Mouse (Mus musculus) heart, embryonic 15.5 days (tissue): ENCODE results near the gene Ube2g2. TPM values are rescaled to one million over a fixed set of nuclear protein-coding genes. Genes with fewer than 3 reads are reported as not detected.

Experiments
- ATAC-seq: fragments of 200-750 bp; cut with Nextera tagmentation; replicated peaks from 2 replicates; pipeline ENCODE4 v1.8.0; 2017; ENCODE audit warnings: low read depth, moderate TSS enrichment; ENCODE audit not compliant: insufficient number of reproducible peaks, insufficient read depth, low FRiP score
- H3K27ac ChIP-seq: fragments of 300-500 bp; sonication (generic); 2 replicates; pipeline ENCODE4 v1.5.1; 2015; ENCODE audit warnings: mild to moderate bottlenecking, inconsistent platforms
- H3K27me3 ChIP-seq: fragments of 300-500 bp; sonication (generic); 2 replicates; pipeline ENCODE4 v1.6.1; 2015; ENCODE audit warnings: inconsistent platforms
- H3K36me3 ChIP-seq: fragments of 300-500 bp; sonication (generic); 2 replicates; pipeline ENCODE4 v1.6.1; 2015; ENCODE audit warnings: mild to moderate bottlenecking, inconsistent platforms
- H3K4me1 ChIP-seq: fragments of 300-500 bp; sonication (generic); replicated peaks from 2 replicates; pipeline ENCODE4 v1.6.1; 2015; ENCODE audit warnings: inconsistent platforms
- H3K4me2 ChIP-seq: fragments of 300-500 bp; sonication (generic); 2 replicates; pipeline ENCODE4 v1.6.1; 2015; ENCODE audit warnings: inconsistent platforms, mild to moderate bottlenecking, moderate library complexity
- H3K4me3 ChIP-seq: fragments of 300-500 bp; sonication (generic); 2 replicates; pipeline ENCODE4 v1.5.1; 2015; ENCODE audit warnings: mild to moderate bottlenecking, inconsistent platforms
- H3K9ac ChIP-seq: fragments of 300-500 bp; sonication (generic); 2 replicates; pipeline ENCODE4 v1.6.1; 2015; ENCODE audit warnings: mild to moderate bottlenecking, inconsistent platforms
- H3K9me3 ChIP-seq: fragments of 300-500 bp; sonication (generic); replicated peaks from 2 replicates; pipeline ENCODE4 v1.6.1; 2016; ENCODE audit warnings: inconsistent platforms
- WGBS: fragments of 180-500 bp; shearing (Covaris S2); methylation state at CpG from one replicate; pipeline ENCODE4 v1.1.7; 2015; ENCODE audit warnings: mixed read lengths; 5-methylcytosine and 5-hydroxymethylcytosine counted together
- polyA plus RNA-seq: library from polyadenylated mRNA; unstranded; fragments of >200 nt; fragmentation: Nextera tagmentation; extraction: Ambion mirVana; gene quantifications from 2 replicates; pipeline ENCODE4 v1.2.1, GENCODE M21; 2015

Ube2g2 gene
- polyA plus RNA-seq, 1 experiment from 2014 or later, result 66.3 TPM

GRCm38 (mm10) chr10:77606855-77607254, 15.2 kb upstream of the Ube2g2 start:
- H3K9ac ChIP-seq, result peak overlapping the region; percentile 72
- ATAC-seq, result no peak

GRCm38 (mm10) chr10:77607441-77607840, 14.6 kb upstream of the Ube2g2 start:
- no peaks in the 10 kb centered on the region for H3K27me3 ChIP-seq
- no peak for ATAC-seq
- peak overlapping the region; percentile 98; the same call in 1 of the 2 replicates for H3K27ac ChIP-seq
- H3K9ac ChIP-seq, result no peak overlapping the region
- H3K4me1 ChIP-seq, result peaks cover 30% of the 10 kb centered on the region
- 63% methylated on average over 5 of the region's 5 CpGs for WGBS
- peak overlapping the region; percentile 72 for H3K4me3 ChIP-seq
- peaks cover 27% of the 10 kb centered on the region for H3K36me3 ChIP-seq
- H3K4me2 ChIP-seq, result peak overlapping the region; percentile 83
- no peaks in the 10 kb centered on the region for H3K9me3 ChIP-seq

More at GRCm38 (mm10) chr10:77606855-77607254, 15.2 kb upstream of the Ube2g2 start:
- H3K9me3 ChIP-seq, result no peaks in the 10 kb centered on the region
- peak overlapping the region; percentile 83 for H3K4me2 ChIP-seq
- H3K4me3 ChIP-seq, result peak overlapping the region; percentile 72
- WGBS, result 30% methylated on average over 7 of the region's 7 CpGs
- peak overlapping the region; percentile 98 for H3K27ac ChIP-seq
- H3K36me3 ChIP-seq, result peaks cover 23% of the 10 kb centered on the region; the same call in 1 of the 2 replicates
- no peaks in the 10 kb centered on the region for H3K27me3 ChIP-seq
- peaks cover 30% of the 10 kb centered on the region for H3K4me1 ChIP-seq

GRCm38 (mm10) chr10:77608589-77608988, 13.5 kb upstream of the Ube2g2 start:
- Histone ChIP-seq H3K4me1 (peaks cover 36% of the 10 kb centered on the region), H3K9ac (no peak overlapping the region), H3K9me3 (no peaks in the 10 kb centered on the region), H3K4me3 (no peak overlapping the region), H3K4me2 (no peak overlapping the region), H3K27me3 (no peaks in the 10 kb centered on the region), H3K27ac (no peak overlapping the region), H3K36me3 (peaks cover 30% of the 10 kb centered on the region)
- WGBS, result 90% methylated on average over 8 of the region's 8 CpGs
- ATAC-seq, result no peak

- H3K9me3 ChIP-seq, result no peaks in the 10 kb centered on the region
- no peak overlapping the region for H3K4me2 ChIP-seq
- H3K4me1 ChIP-seq, result peaks cover 29% of the 10 kb centered on the region
- WGBS, result 82% methylated on average over 8 of the region's 8 CpGs
- H3K27ac ChIP-seq, result no peak overlapping the region
- no peak overlapping the region for H3K4me3 ChIP-seq
- ATAC-seq, result no peak
- H3K9ac ChIP-seq, result no peak overlapping the region
- H3K27me3 ChIP-seq, result no peaks in the 10 kb centered on the region
- H3K36me3 ChIP-seq, result peaks cover 43% of the 10 kb centered on the region
Measured at GRCm38 (mm10) chr10:77610221-77610961, 11.7 kb upstream of the Ube2g2 start.

- Histone ChIP-seq H3K27ac (peak overlapping the region; percentile 80), H3K4me2 (no peak overlapping the region), H3K9ac (no peak overlapping the region), H3K4me1 (peaks cover 11% of the 10 kb centered on the region), H3K4me3 (no peak overlapping the region), H3K36me3 (peaks cover 70% of the 10 kb centered on the region), H3K27me3 (no peaks in the 10 kb centered on the region), H3K9me3 (no peaks in the 10 kb centered on the region)
- 64% methylated on average over 3 of the region's 3 CpGs for WGBS
- ATAC-seq, result peak; percentile 79
Measured at GRCm38 (mm10) chr10:77613409-77613808, 8.7 kb upstream of the Ube2g2 start.

- no peaks in the 10 kb centered on the region for H3K9me3 ChIP-seq
Measured at GRCm38 (mm10) chr10:77615647-77616046, 6.4 kb upstream of the Ube2g2 start.

GRCm38 (mm10) chr10:77616166-77616565, 5.9 kb upstream of the Ube2g2 start:
- no peak overlapping the region for H3K4me3 ChIP-seq
- WGBS, result 92% methylated on average over 9 of the region's 9 CpGs

More at GRCm38 (mm10) chr10:77615647-77616046, 6.4 kb upstream of the Ube2g2 start:
- no peak overlapping the region for H3K4me2 ChIP-seq
- H3K27ac ChIP-seq, result no peak overlapping the region
- ATAC-seq, result no peak
- no peak overlapping the region for H3K4me3 ChIP-seq
- H3K9ac ChIP-seq, result no peak overlapping the region
- no peaks in the 10 kb centered on the region for H3K27me3 ChIP-seq
- H3K4me1 ChIP-seq, result peaks cover 7% of the 10 kb centered on the region
- WGBS, result 86% methylated on average over 8 of the region's 8 CpGs
- H3K36me3 ChIP-seq, result peaks cover 57% of the 10 kb centered on the region

GRCm38 (mm10) chr10:77616926-77617325, 5.1 kb upstream of the Ube2g2 start:
- WGBS, result 95% methylated on average over 7 of the region's 7 CpGs
- ATAC-seq, result no peak
- Histone ChIP-seq H3K4me3 (no peak overlapping the region), H3K9ac (no peak overlapping the region), H3K4me1 (peaks cover 11% of the 10 kb centered on the region), H3K27ac (no peak overlapping the region), H3K9me3 (no peaks in the 10 kb centered on the region), H3K36me3 (peaks cover 48% of the 10 kb centered on the region), H3K27me3 (no peaks in the 10 kb centered on the region), H3K4me2 (no peak overlapping the region)

More at GRCm38 (mm10) chr10:77616166-77616565, 5.9 kb upstream of the Ube2g2 start:
- H3K9ac ChIP-seq, result no peak overlapping the region
- no peak for ATAC-seq
- H3K27ac ChIP-seq, result no peak overlapping the region
- peaks cover 6% of the 10 kb centered on the region for H3K4me1 ChIP-seq
- H3K27me3 ChIP-seq, result no peaks in the 10 kb centered on the region
- no peaks in the 10 kb centered on the region for H3K9me3 ChIP-seq
- no peak overlapping the region for H3K4me2 ChIP-seq
- H3K36me3 ChIP-seq, result peaks cover 52% of the 10 kb centered on the region

GRCm38 (mm10) chr10:77621546-77621945, 529 bp upstream of the Ube2g2 start:
- Histone ChIP-seq H3K4me2 (peak overlapping the region; percentile 80), H3K9me3 (no peaks in the 10 kb centered on the region), H3K4me1 (peaks cover 36% of the 10 kb centered on the region), H3K36me3 (peaks cover 16% of the 10 kb centered on the region), H3K27ac (peak overlapping the region; percentile 92), H3K4me3 (peak overlapping the region; percentile 96), H3K9ac (peak overlapping the region; percentile 97), H3K27me3 (no peaks in the 10 kb centered on the region)
- WGBS, result 74% methylated on average over 8 of the region's 8 CpGs
- no peak for ATAC-seq

GRCm38 (mm10) chr10:77623069-77623492, 1.0 kb downstream of the Ube2g2 start:
- 11% methylated on average over 8 of the region's 8 CpGs for WGBS
- no peaks in the 10 kb centered on the region for H3K9me3 ChIP-seq
- 0 out of 2 replicates have a peak, but pooled peaks cover under 1% of the 10 kb centered on the region for H3K36me3 ChIP-seq
- H3K4me2 ChIP-seq, result peak overlapping the region; percentile 80
- peak overlapping the region; percentile 96 for H3K4me3 ChIP-seq
- no peaks in the 10 kb centered on the region for H3K27me3 ChIP-seq
- H3K27ac ChIP-seq, result peak overlapping the region; percentile 92
- H3K4me1 ChIP-seq, result peaks cover 38% of the 10 kb centered on the region
- no peak for ATAC-seq
- H3K9ac ChIP-seq, result peak overlapping the region; percentile 97

GRCm38 (mm10) chr10:77623639-77624400, 1.7 kb downstream of the Ube2g2 start:
- Histone ChIP-seq H3K9me3 (no peaks in the 10 kb centered on the region), H3K36me3 (no peaks in the 10 kb centered on the region), H3K4me1 (peaks cover 38% of the 10 kb centered on the region), H3K9ac (0 out of 2 replicates have a peak overlapping the region, but pooled peaks have one; percentile 97), H3K4me3 (peak overlapping the region; percentile 96), H3K27me3 (no peaks in the 10 kb centered on the region), H3K27ac (peak overlapping the region; percentile 92), H3K4me2 (peak overlapping the region; percentile 80)
- ATAC-seq, result no peak
- WGBS, result 80% methylated on average over 10 of the region's 10 CpGs
